In genomic region chr17:80289280-80290073, GRCm38 (mm10) we compare ENCODE assay signal across 8 mouse cellular contexts. TPM values are rescaled to one million over a fixed set of nuclear protein-coding genes. Genes with fewer than 3 reads are reported as not detected.
A peak's percentile ranks its signal among the peaks of the same experiment; 100 is the strongest.
DNase-seq lines count a peak whose midpoint lies in the region; ATAC-seq and TF ChIP-seq lines count a peak whose summit lies in the region.

No protein-coding gene starts in this region.

- no peak for TF ChIP-seq CTCF in thymus, adult 2 months (IDR thresholded peaks at IDR 0.05; ENCODE audit: borderline replicate concordance, control insufficient read depth, extremely low read depth, insufficient read depth, low read length, poor library complexity)

- no peak; the same call in 1 of the 2 replicates for ATAC-seq in neural tube, embryonic 14.5 days (ENCODE audit: low read depth)

- peak; percentile 28; the same call in 1 of the 2 replicates for TF ChIP-seq POLR2A in thymus, adult 2 months (IDR thresholded peaks at IDR 0.05; ENCODE audit: control insufficient read depth, extremely low read depth, insufficient read depth, low read length, poor library complexity)

- 2% methylated on average over 30 of the region's 30 CpGs for WGBS in thymus, adult 2 months
- 2% methylated on average over 30 of the region's 30 CpGs for whole genome bisulfite sequencing in limb, embryonic 10.5 days
- WGBS in neural tube, embryonic 14.5 days, result 1% methylated on average over 30 of the region's 30 CpGs

- peak; percentile 17 for DNase-seq in embryo, embryonic 11.5 days (ENCODE audit: low read depth, low spot score)
- DNase-seq in embryo, embryonic 11 days, result no peak
- DNase-seq in thymus, adult 2 months, result no peak
- DNase-seq in thymus, postnatal 4 days, result no peak
- DNase-seq in limb, embryonic 10.5 days (ENCODE audit: low spot score), result no peak
- DNase-seq in cerebellum, postnatal 4 days (ENCODE audit: low spot score in 2 of 2), result no peak
- DNase-seq in kidney, adult 18-20 months, result no peak

- H3K4me1 ChIP-seq in thymus, adult 2 months (replicated peaks; ENCODE audit: control insufficient read depth, insufficient read depth, low read length), result peaks cover 6% of the 10 kb centered on the region; the same call in 1 of the 2 replicates
- H3K4me1 ChIP-seq in limb, embryonic 10.5 days, result peaks cover 14% of the 10 kb centered on the region
- peaks cover 7% of the 10 kb centered on the region for H3K4me1 ChIP-seq in neural tube, embryonic 14.5 days (ENCODE audit: control insufficient read depth, insufficient read depth, low read length)

- H3K27ac ChIP-seq in thymus, adult 2 months (ENCODE audit: control insufficient read depth, insufficient read depth, low read length), result peak overlapping the region; percentile 38
- peak overlapping the region; percentile 88 for H3K27ac ChIP-seq in limb, embryonic 10.5 days
- peak overlapping the region; percentile 91 for H3K27ac ChIP-seq in neural tube, embryonic 14.5 days (ENCODE audit: low read depth, low read length)

- H3K4me2 ChIP-seq in neural tube, embryonic 14.5 days (ENCODE audit: low read depth, low read length), result peak overlapping the region; percentile 67

- peak overlapping the region; percentile 83 for H3K4me3 ChIP-seq in thymus, adult 2 months (ENCODE audit: control insufficient read depth, insufficient read depth, low read length)
- H3K4me3 ChIP-seq in limb, embryonic 10.5 days, result peak overlapping the region; percentile 80
- peak overlapping the region; percentile 99 for H3K4me3 ChIP-seq in neural tube, embryonic 14.5 days (ENCODE audit: low read depth, low read length)

- H3K36me3 ChIP-seq in thymus, adult 2 months (ENCODE audit: control insufficient read depth, insufficient read depth, low read length), result no peaks in the 10 kb centered on the region
- no peaks in the 10 kb centered on the region for H3K36me3 ChIP-seq in limb, embryonic 10.5 days
- no peaks in the 10 kb centered on the region for H3K36me3 ChIP-seq in neural tube, embryonic 14.5 days (ENCODE audit: control insufficient read depth, insufficient read depth, low read length)

- H3K9me3 ChIP-seq in limb, embryonic 10.5 days (replicated peaks), result no peaks in the 10 kb centered on the region
- H3K9me3 ChIP-seq in neural tube, embryonic 14.5 days (ENCODE audit: control insufficient read depth, low read length), result no peaks in the 10 kb centered on the region

- H3K27me3 ChIP-seq in thymus, adult 2 months (ENCODE audit: control insufficient read depth, insufficient read depth, low read length), result no peaks in the 10 kb centered on the region
- H3K27me3 ChIP-seq in limb, embryonic 10.5 days (ENCODE audit: low read depth, poor library complexity, severe bottlenecking), result no peaks in the 10 kb centered on the region
- H3K27me3 ChIP-seq in neural tube, embryonic 14.5 days (ENCODE audit: control insufficient read depth, insufficient read depth, low read length), result no peaks in the 10 kb centered on the region

- peak overlapping the region; percentile 87 for H3K9ac ChIP-seq in neural tube, embryonic 14.5 days (replicated peaks; ENCODE audit: low read depth, low read length)

RNA-seq across cellular contexts. Expression of gene Morn2, which starts 0.5 kb away (rescaled TPM):
- polyA plus RNA-seq in thymus, adult 2 months (2012; rRNA removed), result 2.5 and 3.8 TPM in 2 replicates
- 20.0 and 23.9 TPM in 2 replicates for polyA plus RNA-seq in limb, embryonic 10.5 days (2016; fragmentation: Nextera tagmentation; extraction: Ambion mirVana)
- 56.7 and 60.1 TPM in 2 replicates for polyA plus RNA-seq in neural tube, embryonic 14.5 days (2014; fragmentation: Nextera tagmentation; extraction: Ambion mirVana)

RNA-seq across cellular contexts. Expression of gene Dhx57, which starts 0.8 kb away (rescaled TPM):
- 16.6 and 18.9 TPM in 2 replicates for polyA plus RNA-seq in thymus, adult 2 months (2012; rRNA removed)
- 16.9 and 22.2 TPM in 2 replicates for polyA plus RNA-seq in limb, embryonic 10.5 days (2016; fragmentation: Nextera tagmentation; extraction: Ambion mirVana)
- 52.8 and 60.1 TPM in 2 replicates for polyA plus RNA-seq in neural tube, embryonic 14.5 days (2014; fragmentation: Nextera tagmentation; extraction: Ambion mirVana)

RNA-seq across cellular contexts. Expression of gene Arhgef33, which starts 17.7 kb away (rescaled TPM):
- polyA plus RNA-seq in thymus, adult 2 months (2012; rRNA removed), result 0.12 and 0.23 TPM in 2 replicates
- polyA plus RNA-seq in limb, embryonic 10.5 days (2016; fragmentation: Nextera tagmentation; extraction: Ambion mirVana), result 0.48 and 0.85 TPM in 2 replicates
- polyA plus RNA-seq in neural tube, embryonic 14.5 days (2014; fragmentation: Nextera tagmentation; extraction: Ambion mirVana), result 1.5 and 3.1 TPM in 2 replicates

Comparison
In these comparisons a context has a peak if more than half of its experiments do, and no peak if none do; other contexts are left out.
1. H3K27ac ChIP-seq: peak in every context shown above with its lines; median percentile 91 in neural tube, embryonic 14.5 days; 88 in limb, embryonic 10.5 days; 38 in thymus, adult 2 months.